Comparison of ENCODE assay signal across 8 mouse cellular contexts in genomic region chr14:52118823-52119608, GRCm38 (mm10). TPM values are rescaled to one million over a fixed set of nuclear protein-coding genes. Genes with fewer than 3 reads are reported as not detected.
DNase-seq lines count a peak whose midpoint lies in the region; ATAC-seq and TF ChIP-seq lines count a peak whose summit lies in the region.

No protein-coding gene starts in this region.

- H3K27ac ChIP-seq in intestine, postnatal 0 days (ENCODE audit: low read depth, low read length): peak overlapping the region; percentile 16
- H3K27ac ChIP-seq in limb, embryonic 13.5 days: peak overlapping the region; percentile 80
- peak overlapping the region; percentile 59 for H3K27ac ChIP-seq in midbrain, embryonic 11.5 days (ENCODE audit: low read depth, low read length)

- no peaks in the 10 kb centered on the region for H3K9me3 ChIP-seq in intestine, postnatal 0 days (ENCODE audit: control insufficient read depth)
- H3K9me3 ChIP-seq in limb, embryonic 13.5 days: no peaks in the 10 kb centered on the region
- H3K9me3 ChIP-seq in midbrain, embryonic 11.5 days (ENCODE audit: control insufficient read depth, low read length): no peaks in the 10 kb centered on the region

- H3K36me3 ChIP-seq in intestine, postnatal 0 days (ENCODE audit: control insufficient read depth, insufficient read depth): no peaks in the 10 kb centered on the region
- no peaks in the 10 kb centered on the region for H3K36me3 ChIP-seq in limb, embryonic 13.5 days
- H3K36me3 ChIP-seq in midbrain, embryonic 11.5 days (ENCODE audit: control insufficient read depth, insufficient read depth, low read length): no peaks in the 10 kb centered on the region
- H3K36me3 ChIP-seq in splenic B cell, adult 2 months (ENCODE audit: control insufficient read depth, insufficient read depth, low read length, poor library complexity, severe bottlenecking): no peaks in the 10 kb centered on the region

- peak; percentile 89 for DNase-seq in heart, adult 11 months
- no peak for DNase-seq in heart, postnatal 25 days (ENCODE audit: low spot score)
- peak; percentile 45 for DNase-seq in embryo, embryonic 11.5 days (ENCODE audit: low read depth, low spot score)
- DNase-seq in gastrocnemius, postnatal 25 days: peak; percentile 36
- DNase-seq in midbrain, embryonic 11.5 days (ENCODE audit: low spot score, missing footprints): peak; percentile 98
- DNase-seq in splenic B cell, adult 2 months (ENCODE audit: low read depth, low spot score): peak; percentile 36

- H3K4me2 ChIP-seq in intestine, postnatal 0 days (replicated peaks; ENCODE audit: low read depth): peak overlapping the region; percentile 97
- H3K4me2 ChIP-seq in limb, embryonic 13.5 days (replicated peaks): peak overlapping the region; percentile 90
- peak overlapping the region; percentile 97 for H3K4me2 ChIP-seq in midbrain, embryonic 11.5 days

- H3K27me3 ChIP-seq in intestine, postnatal 0 days (replicated peaks; ENCODE audit: control insufficient read depth, insufficient read depth, low read length): no peaks in the 10 kb centered on the region
- H3K27me3 ChIP-seq in limb, embryonic 13.5 days: no peaks in the 10 kb centered on the region
- H3K27me3 ChIP-seq in midbrain, embryonic 11.5 days (ENCODE audit: control insufficient read depth, insufficient read depth, low read length): no peaks in the 10 kb centered on the region
- no peaks in the 10 kb centered on the region for H3K27me3 ChIP-seq in splenic B cell, adult 2 months (ENCODE audit: control insufficient read depth, insufficient read depth, low read length, poor library complexity, severe bottlenecking)

- WGBS in intestine, postnatal 0 days: 1% methylated on average over 38 of the region's 38 CpGs
- under 1% methylated on average over 38 of the region's 38 CpGs for WGBS in limb, embryonic 13.5 days
- WGBS in midbrain, embryonic 11.5 days: 1% methylated on average over 34 of the region's 38 CpGs

- H3K4me3 ChIP-seq in intestine, postnatal 0 days (ENCODE audit: low read depth, low read length): peak overlapping the region; percentile 50
- H3K4me3 ChIP-seq in limb, embryonic 13.5 days: peak overlapping the region; percentile 57
- peak overlapping the region; percentile 50 for H3K4me3 ChIP-seq in midbrain, embryonic 11.5 days (ENCODE audit: low read depth, low read length)

- peak; percentile 78 for ATAC-seq in intestine, postnatal 0 days
- ATAC-seq in limb, embryonic 13.5 days (ENCODE audit: low FRiP score, low read depth): peak; percentile 83
- ATAC-seq in midbrain, embryonic 11.5 days (ENCODE audit: low FRiP score): peak; percentile 84

- H3K4me1 ChIP-seq in intestine, postnatal 0 days (replicated peaks; ENCODE audit: control insufficient read depth, insufficient read depth, low read length): no peaks in the 10 kb centered on the region
- 0 out of 2 replicates have a peak, but pooled peaks cover 3% of the 10 kb centered on the region for H3K4me1 ChIP-seq in limb, embryonic 13.5 days
- peaks cover 6% of the 10 kb centered on the region; the same call in 1 of the 2 replicates for H3K4me1 ChIP-seq in midbrain, embryonic 11.5 days (ENCODE audit: control insufficient read depth, insufficient read depth, low read length)

- peak; percentile 37 for TF ChIP-seq CTCF in intestine, postnatal 0 days (IDR thresholded peaks at IDR 0.05; ENCODE audit: low read depth)

- H3K9ac ChIP-seq in intestine, postnatal 0 days (ENCODE audit: low read depth, low read length): peak overlapping the region; percentile 52
- H3K9ac ChIP-seq in limb, embryonic 13.5 days: peak overlapping the region; percentile 75
- peak overlapping the region; percentile 84 for H3K9ac ChIP-seq in midbrain, embryonic 11.5 days (ENCODE audit: low read length)

- intact Hi-C loops in heart, postnatal 25 days (cut with DNase I): loop anchor here (2.0 kb wide), 1 partner anchor 14 kb away; the partner anchor contains the start of gene Hnrnpc

RNA-seq across cellular contexts. Expression of gene Rpgrip1, which starts 8.5 kb away (rescaled TPM):
- total RNA-seq in heart, postnatal 25 days (2021): not detected
- not detected for total RNA-seq in gastrocnemius, postnatal 25 days (2021)
- 23.2 and 24.4 TPM in 2 replicates for polyA plus RNA-seq in intestine, postnatal 0 days (2015; fragmentation: Nextera tagmentation; extraction: Ambion mirVana)
- 90.3 and 90.4 TPM in 2 replicates for polyA plus RNA-seq in limb, embryonic 13.5 days (2015; fragmentation: Nextera tagmentation; extraction: Ambion mirVana)
- polyA plus RNA-seq in midbrain, embryonic 11.5 days (2014; fragmentation: Nextera tagmentation; extraction: Ambion mirVana): 92.3 and 105 TPM in 2 replicates

RNA-seq across cellular contexts. Expression of gene Hnrnpc, which starts 15.2 kb away (rescaled TPM):
- 100 to 1,000 TPM; 132 to 147 TPM for total RNA-seq in heart, postnatal 25 days (2021)
- 10 to 100 TPM; 71.5 to 72.2 TPM for total RNA-seq in gastrocnemius, postnatal 25 days (2021)
- 153 and 163 TPM in 2 replicates for polyA plus RNA-seq in intestine, postnatal 0 days (2015; fragmentation: Nextera tagmentation; extraction: Ambion mirVana)
- polyA plus RNA-seq in limb, embryonic 13.5 days (2015; fragmentation: Nextera tagmentation; extraction: Ambion mirVana): 759 and 771 TPM in 2 replicates
- 1,011 and 1,046 TPM in 2 replicates for polyA plus RNA-seq in midbrain, embryonic 11.5 days (2014; fragmentation: Nextera tagmentation; extraction: Ambion mirVana)

Comparison
In these comparisons a context has a peak if more than half of its experiments do, and no peak if none do; other contexts are left out.
1. H3K27ac ChIP-seq: peak in every context shown above with its lines; median percentile 80 in limb, embryonic 13.5 days; 59 in midbrain, embryonic 11.5 days; 16 in intestine, postnatal 0 days.